Mouse (Mus musculus): ENCODE data around the gene Smim12.

Smim12 gene

GRCm38 (mm10) chr4:127243552-127243951 is at the start of gene Smim12:
Smim12 (plus strand) TSS chr4:127243784.
- peak; percentile 98 for DNase-seq

DNA sequence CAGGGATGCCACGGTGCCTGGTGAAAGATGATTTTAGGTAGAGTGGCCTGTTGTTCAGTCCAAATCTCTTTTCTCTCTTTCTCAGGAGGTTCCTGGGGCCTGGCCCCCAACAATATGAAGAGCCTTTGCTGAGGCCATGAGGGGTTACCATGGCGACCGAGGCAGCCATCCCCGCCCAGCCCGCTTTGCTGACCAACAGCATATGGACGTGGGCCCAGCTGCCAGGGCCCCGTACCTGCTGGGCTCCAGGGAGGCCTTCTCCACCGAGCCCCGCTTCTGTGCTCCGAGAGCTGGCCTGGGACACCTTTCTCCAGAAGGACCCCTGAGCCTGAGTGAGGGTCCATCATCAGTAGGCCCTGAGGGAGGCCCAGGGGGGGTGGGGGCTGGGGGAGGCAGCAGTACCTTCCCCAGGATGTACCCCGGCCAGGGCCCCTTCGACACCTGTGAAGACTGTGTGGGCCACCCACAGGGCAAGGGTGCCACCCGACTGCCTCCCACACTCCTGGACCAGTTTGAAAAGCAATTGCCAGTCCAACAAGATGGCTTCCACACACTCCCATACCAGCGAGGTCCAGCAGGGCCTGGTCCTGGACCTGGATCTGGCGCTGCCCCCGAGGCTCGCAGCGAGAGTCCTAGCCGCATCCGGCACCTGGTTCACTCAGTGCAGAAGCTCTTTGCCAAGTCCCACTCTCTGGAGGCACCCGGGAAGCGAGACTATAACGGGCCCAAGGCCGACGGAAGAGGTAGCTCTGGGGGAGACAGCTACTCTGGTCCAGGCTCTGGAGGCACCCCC is 48.9 kb upstream of the Smim12 start:
- no peak for DNase-seq

GRCm38 (mm10) chr4:127198609-127199008 is 45.0 kb upstream of the Smim12 start:
- no peak for DNase-seq

- no peak for DNase-seq
Observed at GRCm38 (mm10) chr4:127199406-127199805, 44.2 kb upstream of the Smim12 start.

DNA sequence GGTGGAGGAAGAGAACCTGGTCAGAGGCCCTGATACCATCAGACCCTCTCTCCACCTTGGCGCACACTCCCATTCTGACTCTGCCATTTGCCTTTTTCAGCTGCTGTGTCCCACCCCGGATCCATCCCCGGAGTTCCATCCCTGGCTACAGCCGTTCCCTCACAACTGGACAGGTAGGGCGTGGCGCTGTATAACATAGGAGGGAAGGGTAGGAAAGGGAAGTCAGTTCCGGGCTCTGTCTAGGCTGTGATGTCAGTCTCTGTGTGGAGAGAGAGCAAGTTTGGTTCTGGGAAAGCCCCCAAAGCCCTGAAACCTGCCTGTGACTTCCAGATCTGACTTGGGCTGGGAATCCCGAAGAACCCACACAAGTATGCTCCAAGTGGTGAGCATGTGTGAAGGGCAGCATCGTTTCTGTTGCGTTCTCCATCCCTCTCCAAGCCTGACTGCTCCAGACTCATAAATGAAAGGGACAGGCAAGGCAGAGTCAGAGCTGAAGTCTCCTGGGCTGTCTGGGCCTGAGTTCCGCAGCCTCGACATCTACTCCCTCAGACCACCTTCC is 43.3 kb upstream of the Smim12 start:
- no peak for DNase-seq

- DNase-seq: no peak
Observed at GRCm38 (mm10) chr4:127200769-127201617, 42.6 kb upstream of the Smim12 start.

DNA sequence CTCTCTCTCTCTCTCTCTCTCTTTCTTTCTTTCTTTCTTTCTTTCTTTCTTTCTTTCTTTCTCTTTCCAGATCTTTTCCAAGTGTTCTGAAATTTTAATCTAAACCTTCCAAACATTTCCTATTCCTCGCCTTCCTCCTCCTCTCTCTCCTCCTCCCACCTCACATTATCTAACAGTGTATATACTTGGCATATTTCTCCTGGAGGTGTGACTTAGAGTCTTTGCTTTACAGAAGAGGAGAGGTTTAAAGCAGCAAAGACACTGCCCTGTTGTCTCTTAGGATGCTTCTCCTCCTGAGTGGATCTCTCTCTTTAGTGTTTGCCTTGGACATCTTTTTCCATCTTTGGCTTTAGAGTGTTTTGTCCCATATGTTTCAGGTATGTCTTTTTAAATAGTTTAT is 40.5 kb upstream of the Smim12 start:
- no peak for DNase-seq

DNA sequence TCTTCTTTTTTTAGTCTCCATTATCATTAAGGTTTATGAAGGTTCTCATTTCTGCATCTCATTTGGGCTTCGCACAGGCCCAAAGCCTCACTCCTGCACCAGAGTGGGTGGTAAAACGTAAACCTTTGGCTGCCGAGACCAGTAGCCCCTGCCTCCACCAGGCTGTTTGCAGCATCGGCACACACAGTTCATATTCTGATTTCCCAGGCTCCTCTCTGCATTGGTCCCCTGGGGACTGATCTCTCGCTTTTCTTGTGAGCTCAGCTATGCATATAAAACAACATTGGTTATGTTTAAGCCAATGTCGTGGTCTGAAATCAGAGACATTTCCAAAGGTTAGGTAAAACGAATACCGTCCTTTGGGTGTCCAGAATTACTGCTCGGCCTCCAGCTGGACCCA is 32.3 kb upstream of the Smim12 start:
- DNase-seq: no peak

DNA sequence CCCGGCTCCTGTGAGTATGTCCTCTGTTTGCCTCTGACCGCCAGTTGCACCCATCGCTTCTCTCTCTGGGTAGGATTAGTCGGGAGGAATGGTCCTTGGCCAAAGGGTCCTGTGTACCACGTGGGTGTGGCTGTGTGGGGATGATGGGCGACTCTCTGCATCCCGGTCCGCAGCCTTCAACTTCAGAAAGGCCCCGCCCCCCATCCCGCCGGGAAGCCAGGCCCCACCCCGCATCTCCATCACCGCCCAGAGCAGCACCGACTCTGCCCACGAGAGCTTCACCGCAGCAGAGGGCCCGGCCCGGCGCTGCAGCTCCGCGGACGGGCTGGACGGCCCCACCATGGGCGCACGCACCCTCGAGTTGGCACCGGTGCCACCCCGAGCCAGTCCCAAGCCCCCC is 29.1 kb upstream of the Smim12 start:
- no peak for DNase-seq

- no peak for DNase-seq
Observed at GRCm38 (mm10) chr4:127215103-127215502, 28.5 kb upstream of the Smim12 start.

DNA sequence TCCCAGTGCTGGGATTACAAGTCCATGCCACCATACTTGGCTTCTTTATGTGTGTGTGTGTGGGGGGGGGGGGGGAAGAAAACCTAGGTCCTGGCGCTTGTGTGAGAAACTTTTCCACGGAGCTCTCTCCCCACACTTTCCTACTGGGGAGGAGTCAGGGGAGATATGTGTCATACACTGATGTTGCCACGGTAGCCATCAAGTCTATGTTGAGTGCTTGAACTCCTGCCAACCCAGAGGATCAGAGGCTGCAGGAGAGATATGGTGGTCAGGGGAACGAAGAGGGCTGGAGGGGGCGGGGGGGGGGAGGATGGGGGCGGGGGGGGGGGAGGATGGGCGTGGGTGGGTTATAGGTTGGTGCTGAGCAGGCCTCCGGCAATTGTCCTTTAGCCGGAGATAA is 27.8 kb upstream of the Smim12 start:
- DNase-seq: no peak

- no peak for DNase-seq
Observed at GRCm38 (mm10) chr4:127216251-127216651, 27.3 kb upstream of the Smim12 start.

DNA sequence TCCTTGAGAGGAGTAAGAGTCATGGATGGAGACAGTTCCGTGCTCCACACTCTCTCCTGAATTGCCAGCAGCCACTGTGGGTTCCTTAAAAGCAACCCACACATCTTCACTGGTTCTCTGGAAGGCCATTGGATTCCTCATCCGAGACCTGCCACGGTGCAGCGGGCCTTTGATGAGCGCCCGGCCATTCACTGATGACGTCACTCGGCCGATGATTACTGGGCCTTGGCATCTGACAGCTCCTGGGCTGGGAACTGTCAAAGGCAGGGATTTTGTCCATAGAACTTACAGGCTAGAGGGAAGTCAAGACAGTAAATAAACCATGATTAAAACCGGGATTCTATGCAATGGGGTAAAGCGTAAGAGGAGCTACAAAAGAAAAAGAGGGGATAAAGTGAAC is 26.5 kb upstream of the Smim12 start:
- no peak for DNase-seq

DNA sequence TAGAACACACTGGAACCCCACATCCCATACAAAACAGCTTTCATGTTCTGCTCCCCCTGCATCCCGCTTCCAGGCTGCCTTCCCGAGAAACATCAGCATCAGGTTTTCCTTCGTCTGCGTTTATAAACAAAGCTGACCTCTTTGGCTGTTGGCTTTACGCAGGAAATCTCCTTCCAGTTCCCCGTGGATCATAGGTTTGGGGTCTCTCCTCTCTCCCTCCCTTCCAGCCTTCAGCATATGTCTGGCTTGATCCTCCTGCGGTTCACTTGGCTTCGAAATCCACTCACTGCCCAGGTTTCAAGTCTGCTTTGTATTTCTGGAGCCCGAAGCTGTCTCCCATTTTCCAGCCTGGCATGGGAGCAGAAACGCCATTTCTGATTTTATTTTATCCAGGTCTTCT is 20.3 kb upstream of the Smim12 start:
- no peak for DNase-seq

GRCm38 (mm10) chr4:127223755-127224154 is 19.8 kb upstream of the Smim12 start:
- no peak for DNase-seq

- DNase-seq: no peak
Observed at GRCm38 (mm10) chr4:127224444-127225100, 19.0 kb upstream of the Smim12 start.

DNA sequence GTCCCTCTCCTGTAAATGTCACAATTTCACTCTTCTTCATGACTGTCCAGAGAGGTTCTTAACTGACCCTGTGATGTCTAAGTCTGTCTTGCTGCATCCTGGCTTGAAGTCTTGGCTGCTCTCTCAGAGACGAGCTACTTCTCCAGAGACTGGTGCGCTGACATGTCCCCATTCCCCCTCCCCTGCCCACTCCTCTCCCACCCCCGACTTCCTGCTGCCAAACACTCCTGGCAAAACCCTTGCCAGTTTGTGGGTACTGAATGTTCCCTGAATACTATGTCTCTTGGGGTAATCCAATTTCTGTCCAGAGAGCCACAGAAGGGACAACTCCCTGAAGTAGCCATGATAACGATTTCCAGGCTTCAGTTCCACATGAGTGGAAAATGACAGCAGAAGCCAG is 17.5 kb upstream of the Smim12 start:
- DNase-seq: no peak

DNA sequence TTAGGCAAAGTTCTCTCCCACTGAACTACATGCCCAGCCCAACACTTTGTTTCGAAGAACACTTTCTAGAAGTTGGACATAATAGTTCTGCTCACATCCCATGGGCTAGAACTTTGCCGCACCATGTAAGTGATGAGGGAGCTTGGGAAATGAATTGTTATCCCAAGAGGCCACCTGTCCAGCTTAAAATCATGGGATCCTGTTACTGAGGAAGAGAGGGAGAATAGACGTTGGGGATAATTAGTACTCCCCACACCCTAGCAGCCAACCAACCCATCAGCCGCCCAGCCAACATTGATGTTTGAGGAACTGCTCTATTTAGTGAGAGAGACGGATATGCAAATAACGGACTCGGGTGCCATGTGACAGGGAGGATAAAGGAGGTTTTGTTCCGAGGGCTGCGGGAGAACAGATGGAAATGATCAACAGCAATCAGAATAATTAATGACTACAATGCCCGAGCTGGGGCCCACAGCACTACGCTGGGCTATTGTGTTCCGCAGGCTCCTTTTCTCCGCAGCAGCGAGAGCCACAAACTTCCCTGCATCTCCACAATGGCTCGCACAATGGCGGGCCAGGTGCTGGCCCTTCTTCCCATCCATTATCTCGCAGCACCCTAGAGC is 16.4 kb upstream of the Smim12 start:
- DNase-seq: no peak

DNA sequence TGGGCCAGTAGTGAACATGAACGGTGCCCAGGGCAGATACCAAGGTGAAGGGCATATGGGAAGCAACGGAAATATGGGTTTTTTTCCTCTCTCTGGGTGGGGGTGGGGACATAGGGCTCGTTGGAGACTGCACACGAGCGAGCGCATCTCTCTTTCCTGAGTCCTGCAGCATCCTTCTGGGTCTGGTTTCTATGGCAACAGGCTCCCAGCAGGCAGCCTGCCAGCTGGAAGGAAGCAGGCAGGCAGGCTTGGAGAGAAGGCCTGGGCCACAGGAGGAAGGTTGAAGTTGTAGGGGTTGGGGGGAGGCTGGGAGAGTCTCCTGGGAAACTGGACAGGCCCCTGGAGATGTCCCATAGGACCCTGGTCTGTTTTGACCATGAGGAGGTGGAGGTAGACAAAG is 11.6 kb upstream of the Smim12 start:
- no peak for DNase-seq

DNA sequence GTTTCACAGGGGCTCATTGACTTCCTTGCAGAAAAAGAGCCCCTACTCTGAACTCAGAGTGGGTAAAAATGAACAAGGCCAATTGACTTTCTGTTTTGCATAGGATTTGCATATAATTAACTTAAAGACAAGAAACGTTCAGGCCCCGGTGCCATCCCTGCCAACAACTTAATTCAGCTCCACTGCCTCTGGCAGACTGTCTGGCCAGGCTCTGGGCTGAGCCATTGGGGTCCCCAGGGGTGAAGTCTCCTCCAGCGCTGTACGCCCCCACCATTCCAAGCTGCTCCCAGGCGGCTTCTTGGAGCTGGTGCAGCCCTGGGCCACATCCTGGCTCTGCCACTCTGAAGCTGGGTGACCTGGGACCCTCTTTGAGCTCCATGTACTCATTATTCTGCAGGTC is 11.0 kb upstream of the Smim12 start:
- DNase-seq: no peak

- DNase-seq: no peak
Observed at GRCm38 (mm10) chr4:127233416-127234125, 10.0 kb upstream of the Smim12 start.
